Mouse (Mus musculus): ENCODE measurements around the gene Clta. TPM values are rescaled to one million over a fixed set of nuclear protein-coding genes. Genes with fewer than 3 reads are reported as not detected.

The Clta gene
- polyA plus RNA-seq, 1 experiment from 2014 or later, result 343 TPM

- TF ChIP-seq CTCF (IDR thresholded peaks at IDR 0.05; ENCODE audit: low read depth), result no peak
- no peaks in the 10 kb centered on the region for H3K27me3 ChIP-seq (replicated peaks; ENCODE audit: control insufficient read depth, insufficient read depth, low read length)
- WGBS, result 17% methylated on average over 11 of the region's 11 CpGs
- no peak overlapping the region for H3K27ac ChIP-seq (ENCODE audit: low read depth, low read length)
- H3K9me3 ChIP-seq (ENCODE audit: control insufficient read depth), result no peaks in the 10 kb centered on the region
- H3K9ac ChIP-seq (ENCODE audit: low read depth, low read length), result peak overlapping the region; percentile 95
- H3K4me2 ChIP-seq (replicated peaks; ENCODE audit: low read depth), result peak overlapping the region; percentile 72
- no peak for ATAC-seq
- H3K4me3 ChIP-seq (ENCODE audit: low read depth, low read length), result peak overlapping the region; percentile 95
- no peaks in the 10 kb centered on the region for H3K36me3 ChIP-seq (ENCODE audit: control insufficient read depth, insufficient read depth)
- peaks cover 11% of the 10 kb centered on the region; the same call in 1 of the 2 replicates for H3K4me1 ChIP-seq (replicated peaks; ENCODE audit: control insufficient read depth, insufficient read depth, low read length)
Observed at GRCm38 (mm10) chr4:44013391-44014070, 9.3 kb downstream of the Clta start.

GRCm38 (mm10) chr4:44016071-44016470 is 11.8 kb downstream of the Clta start:
- peaks cover 11% of the 10 kb centered on the region; the same call in 1 of the 2 replicates for H3K4me1 ChIP-seq (replicated peaks; ENCODE audit: control insufficient read depth, insufficient read depth, low read length)
- no peak for TF ChIP-seq CTCF (IDR thresholded peaks at IDR 0.05; ENCODE audit: low read depth)
- no peak for ATAC-seq
- WGBS, result 87% methylated on average over 4 of the region's 4 CpGs
- H3K4me2 ChIP-seq (replicated peaks; ENCODE audit: low read depth), result peak overlapping the region; percentile 33
- H3K4me3 ChIP-seq (ENCODE audit: low read depth, low read length), result no peak overlapping the region
- H3K36me3 ChIP-seq (ENCODE audit: control insufficient read depth, insufficient read depth), result peaks cover 22% of the 10 kb centered on the region
- peak overlapping the region; percentile 41; the same call in 1 of the 2 replicates for H3K27ac ChIP-seq (ENCODE audit: low read depth, low read length)
- H3K9ac ChIP-seq (ENCODE audit: low read depth, low read length), result no peak overlapping the region
- H3K9me3 ChIP-seq (ENCODE audit: control insufficient read depth), result no peaks in the 10 kb centered on the region
- no peaks in the 10 kb centered on the region for H3K27me3 ChIP-seq (replicated peaks; ENCODE audit: control insufficient read depth, insufficient read depth, low read length)

GRCm38 (mm10) chr4:44016791-44017190 is 12.5 kb downstream of the Clta start:
- no peak for TF ChIP-seq CTCF (IDR thresholded peaks at IDR 0.05; ENCODE audit: low read depth)
- H3K4me1 ChIP-seq (replicated peaks; ENCODE audit: control insufficient read depth, insufficient read depth, low read length), result peaks cover 11% of the 10 kb centered on the region; the same call in 1 of the 2 replicates
- ATAC-seq, result no peak
- WGBS, result 53% methylated on average over 12 of the region's 12 CpGs
- peaks cover 29% of the 10 kb centered on the region for H3K36me3 ChIP-seq (ENCODE audit: control insufficient read depth, insufficient read depth)
- peak overlapping the region; percentile 33 for H3K4me2 ChIP-seq (replicated peaks; ENCODE audit: low read depth)
- H3K4me3 ChIP-seq (ENCODE audit: low read depth, low read length), result no peak overlapping the region
- H3K9me3 ChIP-seq (ENCODE audit: control insufficient read depth), result no peaks in the 10 kb centered on the region
- no peak overlapping the region for H3K27ac ChIP-seq (ENCODE audit: low read depth, low read length)
- no peak overlapping the region for H3K9ac ChIP-seq (ENCODE audit: low read depth, low read length)
- H3K27me3 ChIP-seq (replicated peaks; ENCODE audit: control insufficient read depth, insufficient read depth, low read length), result no peaks in the 10 kb centered on the region

- Histone ChIP-seq H3K9ac (ENCODE audit: low read depth, low read length) (no peak overlapping the region), H3K9me3 (ENCODE audit: control insufficient read depth) (no peaks in the 10 kb centered on the region), H3K4me3 (ENCODE audit: low read depth, low read length) (no peak overlapping the region), H3K4me2 (replicated peaks; ENCODE audit: low read depth) (no peak overlapping the region), H3K27me3 (replicated peaks; ENCODE audit: control insufficient read depth, insufficient read depth, low read length) (no peaks in the 10 kb centered on the region), H3K36me3 (ENCODE audit: control insufficient read depth, insufficient read depth) (peaks cover 83% of the 10 kb centered on the region), H3K4me1 (replicated peaks; ENCODE audit: control insufficient read depth, insufficient read depth, low read length) (0 out of 2 replicates have a peak, but pooled peaks cover 3% of the 10 kb centered on the region), H3K27ac (ENCODE audit: low read depth, low read length) (no peak overlapping the region)
- TF ChIP-seq CTCF (IDR thresholded peaks at IDR 0.05; ENCODE audit: low read depth), result no peak
- WGBS, result 77% methylated on average over 4 of the region's 4 CpGs
- no peak for ATAC-seq
Observed at GRCm38 (mm10) chr4:44022323-44022722, 18.1 kb downstream of the Clta start.

- Histone ChIP-seq H3K4me3 (ENCODE audit: low read depth, low read length) (no peak overlapping the region), H3K4me1 (replicated peaks; ENCODE audit: control insufficient read depth, insufficient read depth, low read length) (no peaks in the 10 kb centered on the region), H3K36me3 (ENCODE audit: control insufficient read depth, insufficient read depth) (peaks cover 88% of the 10 kb centered on the region), H3K27me3 (replicated peaks; ENCODE audit: control insufficient read depth, insufficient read depth, low read length) (no peaks in the 10 kb centered on the region), H3K27ac (ENCODE audit: low read depth, low read length) (no peak overlapping the region), H3K9ac (ENCODE audit: low read depth, low read length) (no peak overlapping the region), H3K4me2 (replicated peaks; ENCODE audit: low read depth) (no peak overlapping the region), H3K9me3 (ENCODE audit: control insufficient read depth) (no peaks in the 10 kb centered on the region)
- ATAC-seq, result no peak
- no peak for TF ChIP-seq CTCF (IDR thresholded peaks at IDR 0.05; ENCODE audit: low read depth)
- 92% methylated on average over 11 of the region's 11 CpGs for WGBS
Observed at GRCm38 (mm10) chr4:44022766-44023165, 18.5 kb downstream of the Clta start.

GRCm38 (mm10) chr4:44023681-44024080 is 19.4 kb downstream of the Clta start:
- H3K27me3 ChIP-seq (replicated peaks; ENCODE audit: control insufficient read depth, insufficient read depth, low read length), result no peaks in the 10 kb centered on the region
- no peak overlapping the region for H3K4me3 ChIP-seq (ENCODE audit: low read depth, low read length)
- no peaks in the 10 kb centered on the region for H3K9me3 ChIP-seq (ENCODE audit: control insufficient read depth)
- H3K4me2 ChIP-seq (replicated peaks; ENCODE audit: low read depth), result no peak overlapping the region
- H3K36me3 ChIP-seq (ENCODE audit: control insufficient read depth, insufficient read depth), result peaks cover 92% of the 10 kb centered on the region
- no peak overlapping the region for H3K9ac ChIP-seq (ENCODE audit: low read depth, low read length)
- ATAC-seq, result no peak
- no peaks in the 10 kb centered on the region for H3K4me1 ChIP-seq (replicated peaks; ENCODE audit: control insufficient read depth, insufficient read depth, low read length)
- 97% methylated on average over 9 of the region's 9 CpGs for WGBS
- no peak overlapping the region for H3K27ac ChIP-seq (ENCODE audit: low read depth, low read length)
- no peak for TF ChIP-seq CTCF (IDR thresholded peaks at IDR 0.05; ENCODE audit: low read depth)

Data from intestine, postnatal 0 days (tissue).